Mouse (Mus musculus) ZHBTc4 (cell line): Measurements from ENCODE around the gene Unc13a.
"Not testable (repeated sequence)": the region's sequence is repeated elsewhere in the genome, so short reads cannot be mapped to it uniquely, and the experiment has no call there.

ENCODE experiments used
- DNase-seq: peaks from one replicate; pipeline ENCODE4 v3.0.0-alpha.2; 2011; ENCODE audit warnings: low read depth, low spot score

The Unc13a gene

GRCm38 (mm10) chr8:71671549-71671965, at the start of gene Unc13a:
Unc13a (minus strand) TSS chr8:71671757.
- DNase-seq: peak; percentile 94

- DNase-seq: peak; percentile 77
Measured at GRCm38 (mm10) chr8:71719928-71720457, 48.4 kb upstream of the Unc13a start.

- DNase-seq: no peak
Measured at GRCm38 (mm10) chr8:71719218-71719617, 47.7 kb upstream of the Unc13a start.

GRCm38 (mm10) chr8:71718252-71718651, 46.7 kb upstream of the Unc13a start:
- DNase-seq: no peak

GRCm38 (mm10) chr8:71717096-71717495, 45.5 kb upstream of the Unc13a start:
- DNase-seq: no peak

- DNase-seq: peak; percentile 74
Measured at GRCm38 (mm10) chr8:71716561-71717053, 45.0 kb upstream of the Unc13a start.

- peak; percentile 49 for DNase-seq
Measured at GRCm38 (mm10) chr8:71715531-71715930, 44.0 kb upstream of the Unc13a start.

- DNase-seq: no peak
Measured at GRCm38 (mm10) chr8:71711574-71711973, 40.0 kb upstream of the Unc13a start.

GRCm38 (mm10) chr8:71709800-71710446, 38.4 kb upstream of the Unc13a start:
- DNase-seq: peak; percentile 95

GRCm38 (mm10) chr8:71709134-71709799, 37.7 kb upstream of the Unc13a start:
- DNase-seq: no peak

- DNase-seq: peak; percentile 87
Measured at GRCm38 (mm10) chr8:71707874-71708273, 36.3 kb upstream of the Unc13a start.

- not testable (repeated sequence) for DNase-seq
Measured at GRCm38 (mm10) chr8:71703400-71703799, 31.8 kb upstream of the Unc13a start.

- DNase-seq: no peak
Measured at GRCm38 (mm10) chr8:71702923-71703322, 31.4 kb upstream of the Unc13a start.

- DNase-seq: peak; percentile 56
Measured at GRCm38 (mm10) chr8:71702087-71702432, 30.5 kb upstream of the Unc13a start.

GRCm38 (mm10) chr8:71701414-71702086, 30.0 kb upstream of the Unc13a start, which contains the start of gene B3gnt3:
B3gnt3 (minus strand) TSS chr8:71701789.
- no peak for DNase-seq

- no peak for DNase-seq
Measured at GRCm38 (mm10) chr8:71700493-71701269, 29.1 kb upstream of the Unc13a start.

GRCm38 (mm10) chr8:71695456-71695855, 23.9 kb upstream of the Unc13a start:
- DNase-seq: not testable (repeated sequence)

- DNase-seq: peak; percentile 83
Measured at GRCm38 (mm10) chr8:71693166-71694041, 21.8 kb upstream of the Unc13a start.

GRCm38 (mm10) chr8:71692509-71692908, 21.0 kb upstream of the Unc13a start:
- DNase-seq: peak; percentile 44

- peak; percentile 35 for DNase-seq
Measured at GRCm38 (mm10) chr8:71689028-71689427, 17.5 kb upstream of the Unc13a start, which contains the start of gene Insl3. Insl3 (plus strand) TSS chr8:71689214.
